Mouse (Mus musculus): ENCODE data around the gene Kazn. TPM values are rescaled to one million over a fixed set of nuclear protein-coding genes. Genes with fewer than 3 reads are reported as not detected.

The Kazn gene
- total RNA-seq, 1 experiment from 2014 or later = 0.50 TPM

DNA sequence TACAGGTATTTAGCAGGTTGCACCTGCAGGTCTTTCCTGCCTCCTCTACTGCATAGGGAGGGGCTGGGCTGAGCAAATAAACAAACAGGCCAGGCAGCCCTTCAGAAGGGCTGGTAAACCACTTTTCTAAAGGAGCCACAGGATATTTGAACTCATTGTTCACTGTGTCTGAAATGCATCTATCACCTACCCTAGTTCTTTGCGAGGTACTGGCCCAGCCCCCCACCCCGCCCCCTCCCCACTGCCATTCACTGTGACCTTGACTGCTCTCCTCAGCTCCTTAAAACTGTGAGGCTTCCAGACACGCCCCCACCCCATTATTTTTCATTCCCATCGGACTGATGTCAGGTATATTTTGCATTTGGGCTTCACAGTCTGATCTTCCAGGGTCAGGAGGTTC, 69.6 kb downstream of the Kazn start:
- no peak for ATAC-seq (replicated peaks; ENCODE audit: low read depth, poor library complexity, severe bottlenecking)

DNA sequence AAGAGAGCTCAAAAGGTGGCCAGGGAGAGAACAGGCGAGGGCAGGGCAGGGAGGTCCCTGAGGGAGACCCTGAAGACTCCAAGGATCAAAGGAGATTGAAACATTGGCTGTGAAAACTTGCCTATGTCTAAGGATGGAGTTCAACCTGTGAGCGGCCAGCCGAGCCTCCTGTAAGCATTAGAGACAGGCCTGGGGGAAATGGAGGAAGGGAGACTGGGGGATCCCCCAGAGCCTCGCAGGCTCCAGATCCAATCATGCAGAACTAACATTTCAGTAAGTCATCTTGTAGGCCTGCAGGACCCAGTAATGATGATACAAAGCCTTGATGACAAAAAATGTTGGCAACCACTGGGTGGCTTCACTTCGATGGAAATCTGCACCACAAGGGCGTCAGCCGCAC, 70.8 kb downstream of the Kazn start:
- ATAC-seq (replicated peaks; ENCODE audit: low read depth, poor library complexity, severe bottlenecking) = no peak

DNA sequence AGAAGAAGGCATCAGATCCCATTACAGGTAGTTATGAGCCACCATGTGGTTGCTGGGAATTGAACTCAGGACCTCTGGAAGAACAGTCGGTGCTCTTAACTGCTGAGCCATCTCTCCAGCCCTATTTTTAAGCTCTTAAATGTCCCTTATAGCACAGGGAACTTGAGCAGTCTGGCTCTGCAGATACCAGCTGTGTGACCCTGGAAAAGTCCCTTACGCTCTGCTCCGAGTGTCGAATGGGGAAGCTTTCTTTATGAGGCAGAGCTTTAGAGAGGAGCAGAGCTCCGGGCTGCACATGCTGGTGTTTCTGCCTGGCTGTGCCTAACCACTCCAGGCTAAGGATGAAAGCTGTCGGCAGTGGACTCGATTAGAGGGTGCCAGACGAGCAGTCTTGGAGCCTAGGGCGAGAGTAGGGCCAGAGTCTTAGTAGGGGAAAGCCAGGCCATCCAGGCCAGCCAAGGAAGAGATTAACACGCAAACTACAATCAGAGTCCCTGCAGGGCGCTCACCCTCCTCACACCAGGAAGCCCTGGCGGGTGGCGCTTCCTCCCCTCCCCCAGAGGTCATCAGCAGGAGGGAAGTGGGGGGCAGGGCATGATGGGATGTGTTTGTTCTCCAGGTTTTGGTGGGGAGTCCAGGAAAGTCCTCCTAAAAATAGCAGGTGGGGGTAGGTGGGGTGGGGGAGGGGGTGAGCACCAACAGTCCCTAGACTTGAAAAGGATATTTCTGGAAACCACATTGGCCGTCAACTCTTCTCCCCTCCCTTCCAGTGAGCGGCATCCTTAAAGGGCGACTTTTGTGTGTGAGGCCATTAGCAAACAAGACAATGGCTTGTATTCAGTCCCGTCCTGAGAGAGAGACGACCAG, 73.1 kb downstream of the Kazn start:
- peak; percentile 49 for ATAC-seq (replicated peaks; ENCODE audit: low read depth, poor library complexity, severe bottlenecking)

DNA sequence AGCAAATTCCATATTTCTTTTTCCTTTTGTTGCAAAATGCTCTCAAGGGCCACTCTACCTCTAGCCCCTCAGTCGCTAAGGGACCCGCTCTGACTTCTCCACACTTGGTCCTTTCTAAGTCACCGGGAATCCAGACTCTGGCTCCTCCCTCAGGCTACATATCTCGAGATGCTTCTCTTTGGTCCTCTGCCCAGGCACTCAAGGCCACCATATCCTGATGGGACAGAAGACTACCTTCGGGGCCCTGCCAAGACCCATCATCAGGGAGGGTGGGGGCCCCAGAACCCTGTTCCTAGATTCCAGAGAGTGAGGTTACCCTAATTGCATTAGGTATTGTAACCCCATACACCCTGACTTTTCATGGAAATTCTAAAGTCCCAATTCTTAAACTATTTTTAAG, 73.8 kb downstream of the Kazn start:
- no peak for ATAC-seq (replicated peaks; ENCODE audit: low read depth, poor library complexity, severe bottlenecking)

DNA sequence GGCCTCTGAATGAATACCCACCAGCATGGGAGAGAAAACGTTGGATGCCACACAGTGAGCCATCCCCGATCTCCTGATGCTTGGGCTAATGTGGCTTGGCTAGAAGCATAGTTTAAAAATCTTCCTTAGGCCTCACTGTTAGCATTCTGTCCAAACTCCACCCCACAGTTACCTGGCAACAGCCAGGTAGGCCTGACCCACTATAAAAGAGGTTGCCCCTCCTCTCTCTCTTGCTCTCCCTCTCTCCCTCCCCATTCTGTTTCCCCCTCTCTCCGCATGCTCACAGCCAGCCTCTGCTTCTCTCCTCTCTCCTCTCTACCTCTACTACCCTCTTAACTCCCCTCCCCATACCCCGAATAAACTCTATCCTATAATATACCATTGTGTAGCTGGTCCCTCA, 74.8 kb downstream of the Kazn start:
- no peak for ATAC-seq (replicated peaks; ENCODE audit: low read depth, poor library complexity, severe bottlenecking)

DNA sequence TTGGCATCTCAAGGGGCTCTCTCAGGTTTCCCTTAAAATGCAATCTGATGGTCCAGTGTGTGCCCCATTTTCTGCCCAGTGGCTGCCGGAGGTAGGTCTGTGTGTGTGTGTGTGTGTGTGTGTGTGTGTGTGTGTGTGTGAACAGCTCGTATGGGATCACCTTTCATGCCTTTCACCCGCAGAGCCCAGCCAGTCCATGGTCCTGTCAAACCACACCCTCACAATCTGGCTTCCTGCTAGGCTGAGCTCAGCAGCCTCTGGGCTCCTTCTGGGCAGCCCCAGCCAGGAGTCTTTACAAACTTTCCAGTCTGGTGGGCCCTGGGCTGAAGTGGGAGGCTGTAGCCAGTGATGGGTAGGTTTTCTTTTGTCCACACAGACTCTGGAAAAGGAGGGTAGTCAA, 75.3 kb downstream of the Kazn start:
- ATAC-seq (replicated peaks; ENCODE audit: low read depth, poor library complexity, severe bottlenecking) = no peak

DNA sequence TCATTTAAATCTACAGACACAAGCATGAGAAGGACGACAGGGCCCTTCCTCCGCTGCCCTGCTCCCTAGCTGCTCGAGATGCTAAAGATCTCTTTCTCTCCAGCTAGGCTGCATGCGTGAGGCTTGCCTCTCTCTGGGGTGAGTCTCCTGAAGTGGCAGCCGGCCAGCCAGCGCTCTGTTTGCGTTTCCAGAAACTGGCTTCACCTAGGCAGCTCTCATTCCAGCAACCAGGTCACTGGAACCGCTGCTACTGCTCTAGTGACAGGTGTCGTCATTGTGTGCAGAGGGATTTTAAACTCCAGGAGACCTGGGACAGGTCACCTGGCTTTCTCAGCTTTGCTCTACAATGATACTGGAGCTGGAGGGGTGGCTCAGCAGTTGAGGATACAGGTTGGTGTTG, 76.5 kb downstream of the Kazn start:
- ATAC-seq (replicated peaks; ENCODE audit: low read depth, poor library complexity, severe bottlenecking) = no peak

DNA sequence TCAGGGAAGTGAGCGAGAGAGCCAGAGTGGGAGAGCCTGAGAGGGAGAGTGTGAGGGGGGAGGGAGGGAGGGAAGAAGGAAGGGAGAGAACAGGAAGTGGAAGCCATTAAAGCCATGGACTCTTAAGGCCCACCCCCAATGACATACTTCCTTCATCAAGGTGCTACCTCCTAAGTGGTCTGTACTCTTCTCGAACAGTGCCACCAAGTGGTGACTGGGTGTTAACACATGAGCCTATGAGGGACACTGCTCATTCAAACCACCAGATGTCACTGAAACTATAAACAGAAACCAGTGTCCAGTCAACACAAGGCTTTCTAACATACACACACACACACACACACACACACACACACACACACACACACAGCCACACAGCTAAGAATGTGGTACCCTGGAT, 77.1 kb downstream of the Kazn start:
- ATAC-seq (replicated peaks; ENCODE audit: low read depth, poor library complexity, severe bottlenecking) = no peak

DNA sequence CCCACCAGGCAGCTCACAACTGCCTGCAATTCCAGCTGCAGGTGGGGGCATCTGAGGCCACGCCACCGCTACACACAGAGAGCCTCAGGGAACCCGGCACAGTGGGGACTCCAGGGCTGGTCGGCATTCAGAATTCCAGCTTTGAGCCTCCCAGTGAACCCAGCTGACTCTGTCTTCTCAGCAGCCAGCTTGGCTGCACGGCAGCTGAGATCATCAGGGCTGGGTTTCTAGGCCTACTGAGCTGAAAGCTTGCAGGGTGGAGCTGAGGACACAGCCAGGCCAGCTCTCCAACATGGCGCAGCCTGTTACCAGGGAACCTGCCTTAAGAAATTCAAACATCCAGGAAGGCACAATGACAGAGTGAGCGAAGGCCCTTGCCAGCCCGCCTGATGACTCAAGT, 79.2 kb downstream of the Kazn start:
- no peak for ATAC-seq (replicated peaks; ENCODE audit: low read depth, poor library complexity, severe bottlenecking)

DNA sequence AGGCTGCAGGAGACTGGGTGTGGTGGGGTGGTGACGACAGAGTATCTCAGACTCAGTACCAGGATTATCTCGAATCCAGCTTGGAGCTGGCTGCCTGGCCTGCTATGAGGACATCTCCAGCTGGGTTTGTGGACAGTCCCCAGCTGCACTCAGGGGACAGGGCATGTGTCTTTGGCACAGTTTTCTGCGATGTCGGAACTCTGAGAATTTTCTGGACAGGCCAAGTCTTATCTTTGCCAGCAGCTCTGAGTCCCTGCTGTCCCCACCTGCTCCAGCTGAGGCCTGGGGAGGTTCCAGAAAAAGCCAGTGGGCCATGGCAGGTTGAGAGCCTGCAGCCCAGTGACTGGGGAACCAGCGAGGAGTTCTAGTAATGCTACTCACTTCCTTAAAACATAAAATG, 82.7 kb downstream of the Kazn start:
- 0 out of 2 replicates have a peak, but pooled peaks have one; percentile 13 for ATAC-seq (replicated peaks; ENCODE audit: low read depth, poor library complexity, severe bottlenecking)

DNA sequence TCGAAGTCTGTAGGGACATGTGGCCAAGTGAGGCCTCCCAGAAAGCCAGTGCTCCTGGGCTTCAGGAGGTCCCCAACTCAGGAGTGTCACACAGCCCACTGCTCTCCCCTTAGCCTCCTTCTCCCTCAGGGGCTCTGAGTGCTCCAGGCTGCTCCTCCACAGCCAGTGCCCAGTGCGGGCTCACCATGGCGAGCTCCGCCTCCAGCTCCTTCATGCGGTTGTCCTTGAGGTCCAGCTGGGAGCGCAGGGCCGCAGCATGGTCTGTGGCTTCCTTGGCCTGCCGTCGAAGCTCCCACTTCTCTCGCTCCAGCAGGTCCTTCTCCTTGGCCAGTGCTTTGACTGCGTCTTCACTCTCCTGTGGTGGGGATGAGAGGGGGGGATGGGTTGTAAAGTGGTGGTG, 85.0 kb downstream of the Kazn start:
- no peak for ATAC-seq (replicated peaks; ENCODE audit: low read depth, poor library complexity, severe bottlenecking)

DNA sequence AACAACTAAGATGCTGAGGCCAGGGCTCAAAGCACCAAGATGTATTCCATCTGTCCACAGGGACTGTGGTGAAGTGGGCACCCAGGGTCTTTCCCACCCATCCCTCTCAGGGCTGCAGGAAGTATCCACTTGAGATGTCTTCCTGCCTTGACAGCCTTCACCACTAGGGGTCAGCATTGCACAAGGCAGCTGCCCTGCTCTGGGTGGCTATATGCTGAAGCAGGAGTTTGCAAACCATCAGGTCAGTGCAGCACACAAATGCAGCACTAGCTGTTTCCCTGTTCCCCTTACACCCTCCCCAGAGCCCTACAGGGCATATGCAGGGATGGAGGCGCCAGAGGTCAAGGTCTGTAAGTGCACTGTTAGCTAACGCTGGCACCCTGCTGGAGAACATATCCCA, 85.7 kb downstream of the Kazn start:
- ATAC-seq (replicated peaks; ENCODE audit: low read depth, poor library complexity, severe bottlenecking) = peak; percentile 89

DNA sequence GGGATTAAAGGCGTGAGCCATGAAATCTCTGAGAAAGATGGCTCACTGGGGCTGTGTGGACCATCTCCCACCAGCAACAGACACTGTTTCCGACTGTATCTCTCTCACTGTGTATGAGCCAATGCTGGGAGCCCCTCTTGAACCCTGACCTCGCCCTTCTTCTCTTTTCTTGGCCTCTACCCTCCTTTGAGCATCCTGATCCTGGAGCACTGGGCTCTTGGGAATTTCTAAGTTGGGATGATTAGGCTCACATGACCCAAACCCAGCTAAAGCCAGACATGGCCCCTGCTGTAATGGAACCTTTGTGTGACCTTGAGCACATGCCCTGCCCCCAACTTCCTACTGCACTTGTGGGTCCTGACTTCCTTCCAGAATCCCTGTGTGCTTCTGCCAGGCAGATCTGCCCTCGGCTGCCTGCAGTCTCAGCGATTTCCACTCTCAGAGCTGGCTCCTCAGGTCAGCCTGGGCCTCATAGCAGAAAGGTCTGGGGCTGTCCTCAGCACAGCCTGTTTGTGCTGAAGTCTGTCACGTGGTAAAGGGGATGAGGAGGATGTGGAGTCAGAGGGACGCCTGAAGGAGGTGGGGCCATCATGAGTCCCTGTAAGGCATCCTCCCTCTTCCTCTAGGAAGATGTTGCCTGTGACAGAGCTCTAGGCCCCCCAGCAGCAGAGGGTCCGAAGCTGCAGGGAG, 86.3 kb downstream of the Kazn start:
- no peak for ATAC-seq (replicated peaks; ENCODE audit: low read depth, poor library complexity, severe bottlenecking)

DNA sequence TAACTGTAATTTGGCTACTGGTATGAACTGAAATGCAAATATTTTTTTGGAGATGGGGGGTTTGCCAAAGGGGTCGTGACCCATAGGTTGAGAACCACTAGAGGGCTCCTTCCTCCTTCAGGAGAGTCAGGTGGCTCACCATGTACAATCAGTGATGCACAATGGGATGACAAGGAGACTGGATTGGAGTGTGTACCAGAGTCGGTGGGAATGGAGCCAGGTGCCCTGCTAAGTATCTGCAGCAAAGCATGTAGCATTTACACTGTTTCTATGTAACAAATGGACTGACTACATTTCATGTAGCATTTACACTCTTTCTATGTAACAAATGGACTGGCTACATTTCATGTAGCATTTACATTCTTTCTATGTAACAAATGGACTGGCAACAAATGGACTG, 89.1 kb downstream of the Kazn start:
- ATAC-seq (replicated peaks; ENCODE audit: low read depth, poor library complexity, severe bottlenecking) = no peak

DNA sequence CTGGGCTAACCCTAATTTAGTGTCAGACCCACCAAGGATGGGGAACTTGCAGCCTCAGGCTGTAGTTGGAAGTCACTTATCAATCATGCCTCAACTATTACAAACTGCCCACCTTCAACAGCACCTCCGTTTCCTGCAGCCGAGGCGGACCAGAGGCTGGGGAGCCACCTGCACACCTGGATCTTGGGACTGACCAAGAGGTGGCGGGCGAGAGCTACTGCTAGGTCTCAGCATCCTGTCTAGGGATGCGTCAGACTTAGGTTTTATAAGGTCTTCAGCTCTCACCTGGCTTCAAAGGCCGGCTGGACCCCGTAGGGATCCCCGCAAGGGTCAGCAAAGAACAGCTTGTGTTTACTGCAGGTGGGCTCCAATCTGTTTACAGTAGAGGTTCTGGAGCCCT, 90.0 kb downstream of the Kazn start:
- no peak for ATAC-seq (replicated peaks; ENCODE audit: low read depth, poor library complexity, severe bottlenecking)

DNA sequence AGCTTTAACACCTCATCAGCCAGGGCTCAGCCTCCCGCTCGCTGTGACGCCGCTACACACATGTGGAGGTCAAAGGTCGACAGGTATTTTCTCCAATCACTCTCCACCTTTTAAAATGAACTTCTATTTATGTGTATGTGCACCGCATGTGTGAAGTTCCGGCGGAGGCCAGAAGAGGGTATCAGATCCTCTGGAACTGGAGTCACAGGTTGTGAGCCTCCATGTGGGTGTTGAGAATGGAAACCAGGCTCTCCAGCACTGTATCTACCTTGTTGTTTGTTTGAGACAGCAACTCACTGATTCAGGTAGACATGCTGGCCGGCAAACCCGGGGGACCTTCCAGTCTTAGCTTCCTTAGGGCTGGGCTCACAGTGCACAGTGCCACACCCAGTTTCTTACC, 91.5 kb downstream of the Kazn start:
- no peak for ATAC-seq (replicated peaks; ENCODE audit: low read depth, poor library complexity, severe bottlenecking)

DNA sequence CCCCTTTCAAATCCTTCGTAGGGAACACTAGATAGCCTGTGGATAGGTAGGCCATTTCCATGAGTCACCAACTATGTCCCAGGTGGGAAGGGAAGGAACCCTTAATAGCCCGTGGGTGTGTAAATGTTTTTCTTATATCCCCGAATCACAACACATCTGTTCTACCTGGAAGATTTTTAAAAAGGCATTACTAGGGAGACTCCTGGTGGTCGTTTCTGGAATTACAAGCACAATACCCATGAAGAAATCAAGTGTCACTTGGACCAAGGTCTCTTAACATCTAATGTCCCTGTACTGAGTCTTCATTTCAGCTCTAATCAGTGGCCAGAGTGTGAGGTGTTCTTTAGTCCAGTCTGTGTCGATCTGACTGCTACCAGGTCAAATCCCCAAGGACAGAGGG, 95.1 kb downstream of the Kazn start:
- 0 out of 2 replicates have a peak, but pooled peaks have one; percentile 40 for ATAC-seq (replicated peaks; ENCODE audit: low read depth, poor library complexity, severe bottlenecking)

DNA sequence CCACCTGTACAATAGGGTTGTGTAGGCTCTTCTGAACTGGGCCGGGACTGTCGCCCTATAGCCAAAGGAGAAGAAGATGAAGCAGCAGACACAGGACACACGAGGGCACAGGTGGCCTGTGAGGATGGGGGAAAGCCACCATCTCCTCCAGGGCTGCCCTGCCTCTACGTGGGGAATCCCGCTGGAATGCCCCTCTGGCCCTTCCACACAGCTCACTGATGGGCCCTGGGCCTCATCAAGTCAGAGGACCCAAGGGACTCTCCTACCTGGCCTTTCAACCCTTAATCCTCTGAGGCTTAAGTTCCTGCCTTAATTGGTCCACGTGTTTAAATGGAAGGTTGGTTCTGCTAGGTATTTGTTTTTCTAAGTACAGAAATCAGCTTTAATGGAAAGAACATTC, 95.9 kb downstream of the Kazn start:
- no peak for ATAC-seq (replicated peaks; ENCODE audit: low read depth, poor library complexity, severe bottlenecking)

DNA sequence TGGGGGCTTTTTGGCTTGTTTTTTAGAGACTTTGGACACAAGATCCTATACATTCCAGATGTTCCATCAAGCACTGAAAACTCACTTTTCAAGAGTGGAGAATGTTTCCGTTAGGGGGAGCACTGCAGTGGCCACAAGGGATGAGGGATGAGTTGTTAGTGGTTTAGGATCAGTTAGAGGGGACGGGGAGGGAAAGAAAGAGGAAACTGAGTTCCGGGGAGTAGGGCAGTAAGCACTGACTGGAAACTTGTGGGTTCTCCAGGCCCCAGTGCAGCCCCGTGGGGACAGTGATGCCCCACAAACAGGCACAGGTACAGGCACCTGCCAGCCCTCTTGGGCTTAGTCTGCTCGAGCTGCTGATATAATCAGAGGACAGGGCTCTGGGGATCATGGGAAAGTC, 99.5 kb downstream of the Kazn start:
- ATAC-seq (replicated peaks; ENCODE audit: low read depth, poor library complexity, severe bottlenecking) = peak; percentile 57

DNA sequence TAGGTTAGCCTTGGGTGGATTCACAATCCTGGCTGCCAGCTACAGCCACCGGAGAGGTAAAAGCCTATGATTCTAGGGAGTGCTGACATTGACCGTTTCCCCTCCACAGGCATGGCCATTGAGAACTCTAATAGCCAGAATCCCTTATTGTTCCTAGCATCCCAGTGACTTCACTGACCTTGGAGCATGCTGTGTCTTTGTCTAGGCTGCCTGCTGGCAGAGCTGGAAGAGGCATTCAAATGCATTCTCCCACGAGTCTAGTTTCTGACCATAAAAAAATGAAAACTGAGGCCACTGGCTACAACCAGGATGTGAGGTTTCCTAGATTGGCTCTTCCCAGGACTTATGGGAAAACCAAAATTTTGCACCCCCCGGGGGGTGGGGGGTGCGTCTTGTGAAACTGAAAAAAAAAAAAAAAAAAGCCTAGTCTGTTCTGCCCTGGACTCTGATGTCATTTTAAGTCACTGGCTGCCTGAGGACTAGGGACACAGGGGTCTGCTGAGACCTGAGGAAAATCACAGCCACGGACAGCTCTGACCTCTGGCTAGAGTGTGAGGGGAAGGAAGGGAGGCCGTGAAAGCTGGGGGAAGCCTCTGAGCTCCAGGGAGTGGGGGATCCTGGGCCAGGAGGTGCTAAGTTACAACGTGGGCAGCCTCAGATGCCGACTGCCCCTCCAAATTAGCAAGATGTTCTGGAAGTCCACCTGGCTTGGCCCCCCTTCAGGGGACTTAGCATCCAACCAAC, 100.7 kb downstream of the Kazn start:
- ATAC-seq (replicated peaks; ENCODE audit: low read depth, poor library complexity, severe bottlenecking) = no peak

Data from common myeloid progenitor, adult 5-6 weeks (primary cell).